Mouse (Mus musculus): ENCODE measurements at regions not wholly inside any gene's neighbourhood (a gene's known extent, or its start where the extent isn't known, plus 50 kb on each side); places are given as distances from the start of the nearest gene placed in this dataset.

DNA sequence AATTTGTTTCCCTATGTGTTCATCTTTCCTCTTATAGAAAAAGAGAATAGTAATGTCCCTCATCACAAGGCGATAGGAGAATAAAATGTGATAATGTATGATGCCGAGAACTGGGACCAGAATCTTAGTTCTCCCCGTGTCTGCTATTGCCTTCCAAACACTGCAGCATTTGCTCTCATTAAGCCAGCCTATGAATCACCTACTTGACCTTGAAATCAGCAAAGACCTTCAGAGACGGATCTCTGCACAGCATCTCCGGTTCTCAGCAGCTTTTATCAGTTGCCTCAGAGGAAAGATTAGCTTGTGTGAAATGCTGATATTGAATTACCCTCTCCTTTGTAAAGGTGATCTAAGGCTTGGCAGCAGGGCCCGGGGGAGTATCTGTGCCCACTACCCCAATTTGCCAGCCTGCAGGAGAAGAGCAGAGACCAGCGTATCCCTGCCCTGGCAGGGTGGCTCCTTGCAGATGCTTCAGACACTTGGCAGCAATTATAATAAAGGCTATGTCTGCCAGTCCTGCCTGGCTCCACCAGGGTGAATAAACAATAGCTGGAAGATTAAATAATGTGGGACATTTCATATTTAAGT lies 104.0 kb upstream of the Fer start:
- TF ChIP-seq CTCF (IDR thresholded peaks at IDR 0.05; ENCODE audit: control insufficient read depth, insufficient read depth, low read length) = no peak
- TF ChIP-seq POLR2A (IDR thresholded peaks at IDR 0.05; ENCODE audit: borderline replicate concordance, control insufficient read depth, low read depth, low read length) = no peak

All from bone marrow, adult 2 months (tissue).